Mouse (Mus musculus): ENCODE measurements at regions not wholly inside any gene's neighbourhood (a gene's known extent, or its start where the extent isn't known, plus 50 kb on each side); places are given as distances from the start of the nearest gene placed in this dataset.
"Not testable (repeated sequence)": the region's sequence is repeated elsewhere in the genome, so short reads cannot be mapped to it uniquely, and the experiment has no call there.

DNA sequence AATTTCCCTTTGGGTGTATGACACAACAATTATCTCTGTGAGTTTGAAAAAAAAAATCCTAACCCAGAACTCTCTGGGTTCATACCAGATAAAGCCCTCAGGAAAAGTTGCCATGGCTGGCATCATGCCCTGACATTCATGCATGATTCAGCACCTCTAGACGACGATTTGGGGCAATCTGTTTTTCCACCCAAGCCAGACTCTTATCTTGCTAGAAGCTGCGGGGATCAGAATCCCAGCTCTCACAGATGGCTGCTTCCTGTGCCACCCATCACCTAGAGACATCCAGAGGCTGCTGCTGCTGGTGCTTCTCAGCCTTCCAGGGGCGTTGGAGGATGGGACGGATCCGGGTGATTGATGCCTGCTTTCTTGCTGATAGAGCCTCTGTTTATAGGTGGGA is 209.2 kb downstream of the Cd47 start:
- no peak for DNase-seq (ENCODE audit: low spot score in 2 of 2)

- DNase-seq (ENCODE audit: low spot score in 2 of 2): no peak
Measured at GRCm38 (mm10) chr16:50010074-50010473, 209.7 kb downstream of the Cd47 start.

DNA sequence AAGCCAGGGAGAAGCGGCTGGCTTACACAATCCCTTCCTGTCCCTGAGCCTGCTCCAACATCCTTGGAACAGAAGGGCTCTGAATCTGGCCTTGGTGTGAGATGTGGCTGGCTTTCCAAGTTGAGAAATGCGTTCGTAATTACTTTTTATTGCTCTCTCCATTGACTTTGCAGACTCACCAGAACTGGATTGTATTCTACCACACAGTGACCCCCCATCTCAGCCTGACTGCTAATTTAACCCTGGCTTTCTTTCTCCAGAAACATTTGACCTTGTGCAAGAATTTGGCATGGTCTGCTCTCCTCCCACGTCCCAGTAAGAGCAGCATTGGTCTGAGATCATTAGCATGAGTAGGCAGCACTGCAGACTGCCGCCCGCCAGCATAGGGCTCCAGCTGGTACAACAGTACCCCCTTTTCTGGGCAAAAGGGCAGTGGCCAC is 210.2 kb downstream of the Cd47 start:
- DNase-seq (ENCODE audit: low spot score in 2 of 2): no peak

- no peak for DNase-seq (ENCODE audit: low spot score in 2 of 2)
Measured at GRCm38 (mm10) chr16:50023885-50024284, 223.6 kb downstream of the Cd47 start.

GRCm38 (mm10) chr16:50026100-50026884 is 226.0 kb downstream of the Cd47 start:
- peak in 1 of 2 experiments; percentile 22 for DNase-seq (ENCODE audit: low spot score in 2 of 2)

DNA sequence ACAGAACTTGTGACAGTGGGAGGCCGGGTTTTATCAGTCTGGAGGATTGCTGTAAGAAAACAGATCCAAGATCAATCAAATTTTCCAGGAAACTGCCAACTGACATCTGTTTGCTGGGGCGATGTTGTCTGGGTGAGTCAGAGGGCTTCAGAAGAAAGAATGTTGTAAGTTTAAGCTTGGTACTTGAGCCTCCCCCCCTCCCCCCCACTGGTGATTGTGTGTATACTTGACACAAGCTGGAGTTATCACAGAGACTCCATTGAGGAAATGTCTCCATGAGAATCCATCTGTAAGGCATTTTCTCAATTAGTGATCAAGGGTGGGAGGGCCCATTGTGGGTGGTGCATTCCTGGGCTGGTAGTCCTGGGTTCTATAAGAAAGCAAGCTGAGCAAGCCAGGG is 226.9 kb downstream of the Cd47 start:
- DNase-seq (ENCODE audit: low spot score in 2 of 2): no peak

GRCm38 (mm10) chr16:50029711-50030110 is 229.4 kb downstream of the Cd47 start:
- no peak for DNase-seq (ENCODE audit: low spot score in 2 of 2)

- DNase-seq (ENCODE audit: low spot score in 2 of 2): not testable (repeated sequence)
Measured at GRCm38 (mm10) chr16:50030355-50030754, 230.0 kb downstream of the Cd47 start.

GRCm38 (mm10) chr16:50030905-50031369 is 230.6 kb downstream of the Cd47 start:
- no peak for DNase-seq (ENCODE audit: low spot score in 2 of 2)

- DNase-seq (ENCODE audit: low spot score in 2 of 2): no peak
Measured at GRCm38 (mm10) chr16:50032798-50033197, 232.5 kb downstream of the Cd47 start.

DNA sequence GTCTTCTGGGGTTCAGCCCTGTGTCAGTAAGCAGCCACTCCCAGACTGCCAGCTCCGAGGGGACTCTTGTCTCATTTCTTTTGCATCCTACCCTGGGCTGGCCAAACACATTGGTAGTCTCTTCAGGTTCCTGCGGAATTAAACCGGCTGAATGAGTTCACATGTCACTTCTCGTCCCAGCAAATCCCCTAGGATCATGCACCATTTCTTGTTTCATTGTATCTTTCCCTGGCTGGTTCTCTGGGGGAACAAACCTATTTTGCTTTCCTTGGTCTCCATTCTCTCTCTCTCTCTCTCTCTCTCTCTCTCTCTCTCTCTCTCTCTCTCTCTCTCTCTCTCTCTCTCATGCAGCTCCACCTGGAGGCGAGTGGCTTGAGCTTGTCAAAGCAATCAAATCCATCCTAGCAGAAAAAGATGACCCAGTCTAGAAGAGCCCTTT is 236.0 kb downstream of the Cd47 start:
- DNase-seq (ENCODE audit: low spot score in 2 of 2): no peak

DNA sequence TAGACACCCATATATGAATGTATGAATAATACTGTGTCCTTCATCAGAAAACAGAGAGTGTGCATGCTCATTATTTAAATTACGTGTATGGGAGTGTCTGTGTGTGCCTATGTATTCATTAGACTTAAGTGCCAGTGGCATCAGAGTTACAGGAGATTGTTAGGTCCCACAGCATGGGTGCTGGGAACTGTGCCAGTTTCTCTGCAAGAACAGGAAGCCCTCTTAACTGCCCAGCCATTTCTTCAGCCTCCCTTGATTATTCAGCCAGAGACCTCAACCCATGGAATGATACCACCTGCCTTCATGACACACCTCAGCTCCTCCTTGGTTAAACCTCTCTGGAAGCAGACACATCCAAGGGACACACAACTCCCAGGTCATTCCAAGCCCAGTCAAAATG is 243.8 kb downstream of the Cd47 start:
- DNase-seq (ENCODE audit: low spot score in 2 of 2): no peak

GRCm38 (mm10) chr16:50045552-50046547 is 245.5 kb downstream of the Cd47 start:
- DNase-seq (ENCODE audit: low spot score in 2 of 2): peak; percentile 66 to 74

- no peak for DNase-seq (ENCODE audit: low spot score in 2 of 2)
Measured at GRCm38 (mm10) chr16:50063540-50063939, 263.2 kb downstream of the Cd47 start.

DNA sequence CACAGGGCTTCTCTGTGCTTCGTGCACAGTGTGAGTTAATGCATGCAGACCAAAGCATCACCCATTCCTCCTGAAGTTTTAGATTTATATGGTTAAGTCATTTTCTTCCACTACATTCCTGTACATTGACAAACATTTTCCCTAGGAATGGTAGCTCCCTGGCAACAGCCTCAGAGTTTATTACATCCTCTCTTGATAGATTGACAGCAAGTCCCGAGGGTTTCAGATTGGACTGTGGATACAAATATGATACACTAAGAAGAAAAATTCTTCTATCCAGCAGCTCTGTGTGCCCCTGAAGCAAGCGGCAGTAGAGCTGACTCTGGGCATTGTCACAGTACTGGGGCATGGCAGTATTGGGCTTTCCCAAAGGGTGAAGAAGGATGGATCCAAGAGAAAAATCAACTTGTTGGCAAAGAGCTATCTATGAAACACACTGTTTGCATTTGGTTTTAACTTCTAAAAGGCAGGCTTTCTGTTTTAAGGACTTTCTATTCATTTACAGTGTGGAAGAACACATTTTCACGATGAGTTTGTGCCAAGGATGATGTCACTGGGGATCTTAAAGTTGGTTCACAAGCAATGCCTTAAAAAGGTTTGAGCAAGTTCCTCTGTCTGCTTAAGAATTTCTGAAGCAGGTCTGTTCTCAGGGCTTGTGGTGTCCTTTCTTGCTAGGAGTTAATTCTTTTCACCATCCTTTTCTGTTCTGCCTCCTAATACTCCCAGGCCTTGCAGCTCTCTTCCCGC is 265.2 kb downstream of the Cd47 start:
- no peak for DNase-seq (ENCODE audit: low spot score in 2 of 2)

DNA sequence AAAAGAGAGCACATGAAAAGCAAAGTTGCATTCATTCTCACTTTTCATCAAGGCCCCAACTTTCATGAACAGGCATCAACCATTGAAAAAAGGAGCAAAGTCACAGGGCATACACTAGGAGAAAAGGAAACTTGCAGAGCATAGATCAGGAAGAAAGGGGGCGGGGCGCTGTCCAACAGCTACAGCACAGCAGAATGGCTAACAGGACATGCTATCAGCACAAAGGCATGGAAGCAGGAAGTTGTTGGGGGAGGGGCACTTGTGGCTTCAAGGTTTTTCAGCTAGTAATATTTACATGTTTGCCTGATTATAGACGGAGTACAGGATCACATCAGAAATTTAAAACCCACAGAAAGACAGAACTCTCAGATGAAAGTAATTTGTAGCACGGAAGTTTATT is 268.7 kb downstream of the Cd47 start:
- DNase-seq (ENCODE audit: low spot score in 2 of 2): peak in 1 of 2 experiments; percentile 7

GRCm38 (mm10) chr16:50070728-50071127 is 270.4 kb downstream of the Cd47 start:
- no peak for DNase-seq (ENCODE audit: low spot score in 2 of 2)

DNA sequence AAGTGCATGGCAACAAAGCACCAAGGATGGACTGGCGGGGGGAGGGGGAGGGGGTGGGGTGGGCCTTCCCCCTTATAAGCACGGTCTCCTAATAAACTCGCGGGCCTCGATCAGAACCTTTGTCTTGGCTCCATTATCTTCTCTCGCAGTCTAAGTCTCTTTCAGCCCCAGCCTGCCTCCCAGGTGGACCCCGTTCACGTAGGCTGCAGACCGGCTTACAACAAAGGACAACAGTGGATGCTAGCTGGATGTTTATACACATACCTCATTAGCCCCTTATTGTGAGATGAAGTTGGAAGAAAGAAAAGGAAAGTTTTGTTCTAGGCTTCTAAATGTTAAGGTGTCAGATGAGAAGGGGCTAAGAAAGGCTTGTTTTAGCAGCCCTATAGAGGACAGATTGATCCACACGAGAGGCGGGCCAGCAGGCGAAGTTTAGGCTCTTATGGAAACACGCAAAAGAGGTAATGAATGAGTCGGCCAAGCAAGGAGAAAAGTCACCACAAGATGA is 272.6 kb downstream of the Cd47 start:
- no peak for DNase-seq (ENCODE audit: low spot score in 2 of 2)

DNA sequence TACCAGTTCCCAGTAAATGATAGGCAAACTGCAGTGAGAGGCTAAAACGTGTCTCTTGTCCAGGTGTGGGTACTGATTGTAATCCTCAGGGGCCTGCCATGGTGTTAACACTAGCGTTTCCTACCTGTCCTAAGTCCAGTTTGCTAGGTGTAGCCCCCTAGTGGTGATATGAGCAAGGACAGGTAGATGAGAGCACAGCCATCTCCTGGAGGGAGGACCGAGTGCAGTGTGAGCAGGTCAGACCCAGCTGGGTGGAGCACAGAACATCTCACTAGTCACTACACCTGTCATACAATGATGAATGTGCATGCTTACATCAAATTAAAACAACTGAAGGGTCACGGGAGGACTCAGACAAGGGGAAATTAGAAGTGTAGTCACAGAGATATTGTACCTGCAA is 273.6 kb downstream of the Cd47 start:
- peak; percentile 10 to 33 for DNase-seq (ENCODE audit: low spot score in 2 of 2)

DNA sequence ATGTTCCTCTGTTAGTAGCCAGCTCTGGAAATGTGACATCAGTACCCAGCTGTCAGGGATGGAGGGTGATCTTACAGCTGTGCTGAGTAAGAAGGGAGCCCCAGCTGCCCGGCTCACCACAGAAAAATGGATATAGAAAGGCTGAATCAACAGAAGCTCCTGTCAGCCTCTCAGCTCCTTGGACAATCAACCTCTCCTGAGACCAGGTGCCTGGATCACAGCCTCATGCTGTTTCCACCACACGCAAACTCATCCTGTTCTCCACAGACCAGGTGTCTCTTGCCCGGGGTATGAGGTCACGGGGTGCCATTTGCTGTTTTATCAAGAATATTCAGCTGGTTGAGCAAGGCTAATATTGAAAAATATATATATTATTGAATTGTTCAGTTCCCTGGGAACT is 275.3 kb downstream of the Cd47 start:
- no peak for DNase-seq (ENCODE audit: low spot score in 2 of 2)

GRCm38 (mm10) chr16:50081511-50081910 is 281.2 kb downstream of the Cd47 start:
- DNase-seq (ENCODE audit: low spot score in 2 of 2): no peak
